Mouse (Mus musculus): Measurements from ENCODE around the gene Fndc9. TPM values are rescaled to one million over a fixed set of nuclear protein-coding genes. Genes with fewer than 3 reads are reported as not detected.

Fndc9 gene
- polyA plus RNA-seq, 1 experiment from 2014 or later: not detected

DNA sequence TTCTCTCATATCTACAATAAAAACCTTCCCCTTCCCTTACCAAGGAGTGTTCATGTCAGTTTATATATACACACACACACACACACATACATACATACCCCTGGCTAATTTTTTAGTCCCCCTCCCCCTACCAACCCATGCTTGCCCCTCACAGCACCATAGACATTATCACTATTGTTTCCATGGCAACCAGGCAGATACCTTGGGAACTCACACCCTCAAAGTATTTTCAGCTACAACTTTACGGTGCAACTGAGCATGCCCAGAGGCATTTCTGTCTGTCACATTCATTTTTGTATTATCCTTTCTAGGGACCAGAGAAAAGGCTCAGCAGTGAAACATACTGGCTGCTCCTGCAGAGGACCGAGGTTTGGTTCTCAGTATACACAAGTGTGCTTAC lies 15.1 kb upstream of the Fndc9 start:
- Histone ChIP-seq H3K4me3 (ENCODE audit: low read depth, low read length) (no peak overlapping the region), H3K27ac (ENCODE audit: low read depth, low read length) (no peak overlapping the region), H3K4me2 (no peak overlapping the region), H3K9ac (ENCODE audit: low read depth, low read length) (no peak overlapping the region), H3K27me3 (replicated peaks; ENCODE audit: control insufficient read depth, insufficient read depth, low read length) (no peaks in the 10 kb centered on the region), H3K9me3 (ENCODE audit: control insufficient read depth, low read length) (no peaks in the 10 kb centered on the region), H3K36me3 (ENCODE audit: control insufficient read depth, insufficient read depth, low read length) (no peaks in the 10 kb centered on the region), H3K4me1 (replicated peaks; ENCODE audit: control insufficient read depth, insufficient read depth, low read length) (peaks cover under 1% of the 10 kb centered on the region; the same call in 1 of the 2 replicates)
- no peak for ATAC-seq (replicated peaks; ENCODE audit: low FRiP score)
- DNase-seq (ENCODE audit: low spot score): no peak
- WGBS: 80% methylated on average over 2 of the region's 2 CpGs

DNA sequence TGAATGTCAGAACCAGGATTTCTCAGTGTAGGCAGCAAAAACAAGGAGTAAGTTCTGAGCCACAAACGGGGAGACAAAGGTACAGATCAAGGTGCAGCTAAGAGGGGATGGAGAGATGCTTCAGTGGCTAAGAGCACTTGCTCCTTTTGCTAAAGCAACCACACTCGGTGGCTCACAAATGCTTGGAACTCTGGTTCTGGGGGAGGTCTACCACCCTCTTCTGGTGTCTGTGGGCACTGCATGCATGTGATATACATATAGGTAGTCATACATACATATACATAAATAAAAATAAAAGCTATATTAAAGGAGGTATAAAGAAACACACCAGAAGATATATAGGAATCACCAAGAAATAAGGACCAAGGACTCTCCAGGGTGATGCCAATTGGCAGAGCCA lies 11.8 kb upstream of the Fndc9 start:
- DNase-seq (ENCODE audit: low spot score) (no peak), ATAC-seq (replicated peaks; ENCODE audit: low FRiP score) (no peak)
- H3K4me2 ChIP-seq: no peak overlapping the region
- H3K4me1 ChIP-seq (replicated peaks; ENCODE audit: control insufficient read depth, insufficient read depth, low read length): no peaks in the 10 kb centered on the region
- 66% methylated on average over 2 of the region's 2 CpGs for WGBS
- no peaks in the 10 kb centered on the region for H3K27me3 ChIP-seq (replicated peaks; ENCODE audit: control insufficient read depth, insufficient read depth, low read length)
- H3K9me3 ChIP-seq (ENCODE audit: control insufficient read depth, low read length): no peaks in the 10 kb centered on the region
- no peak overlapping the region for H3K4me3 ChIP-seq (ENCODE audit: low read depth, low read length)
- no peaks in the 10 kb centered on the region for H3K36me3 ChIP-seq (ENCODE audit: control insufficient read depth, insufficient read depth, low read length)
- no peak overlapping the region for H3K27ac ChIP-seq (ENCODE audit: low read depth, low read length)
- no peak overlapping the region for H3K9ac ChIP-seq (ENCODE audit: low read depth, low read length)

DNA sequence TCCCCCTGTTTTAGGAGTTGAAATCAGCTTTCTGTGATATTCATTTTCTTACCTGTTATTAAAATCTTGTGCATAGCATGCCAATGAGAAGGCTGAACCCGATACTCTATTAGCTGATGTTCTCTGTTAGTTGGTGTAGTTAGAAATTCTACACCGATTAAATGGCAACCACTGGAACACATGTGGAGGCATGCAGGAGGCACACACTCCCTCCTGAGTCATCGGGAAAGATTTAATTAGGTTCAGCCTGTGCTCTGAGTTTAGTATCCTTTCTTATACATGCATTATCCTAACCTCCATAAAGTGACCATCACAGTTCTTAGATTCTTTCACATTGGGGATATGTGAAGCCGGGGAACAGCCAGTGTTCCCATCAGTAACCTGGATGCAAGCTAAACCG lies 10.0 kb upstream of the Fndc9 start:
- no peak for ATAC-seq (replicated peaks; ENCODE audit: low FRiP score)

DNA sequence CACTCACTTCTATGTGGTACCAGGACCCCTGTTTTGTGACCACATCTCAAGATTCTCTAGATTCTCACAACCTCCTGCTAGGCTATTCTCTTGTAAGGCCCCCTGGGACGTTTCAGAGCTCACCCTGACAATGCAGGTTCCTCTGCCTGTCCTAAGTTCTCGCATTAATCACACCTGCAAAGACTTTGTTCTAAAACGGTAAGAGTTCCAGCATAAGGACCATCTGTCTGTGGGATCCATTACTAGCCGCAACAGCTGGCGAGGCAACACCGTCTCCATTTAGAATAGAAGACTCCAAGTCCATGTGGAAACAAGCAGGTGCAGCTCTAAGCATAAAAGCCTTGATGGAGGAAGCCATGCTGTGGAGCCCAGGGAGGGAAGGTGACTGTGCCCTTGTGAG lies 5.1 kb upstream of the Fndc9 start:
- Histone ChIP-seq H3K9me3 (ENCODE audit: control insufficient read depth, low read length) (no peaks in the 10 kb centered on the region), H3K9ac (ENCODE audit: low read depth, low read length) (no peak overlapping the region), H3K27me3 (replicated peaks; ENCODE audit: control insufficient read depth, insufficient read depth, low read length) (no peaks in the 10 kb centered on the region), H3K4me1 (replicated peaks; ENCODE audit: control insufficient read depth, insufficient read depth, low read length) (no peaks in the 10 kb centered on the region), H3K4me2 (no peak overlapping the region), H3K36me3 (ENCODE audit: control insufficient read depth, insufficient read depth, low read length) (no peaks in the 10 kb centered on the region), H3K4me3 (ENCODE audit: low read depth, low read length) (no peak overlapping the region), H3K27ac (ENCODE audit: low read depth, low read length) (no peak overlapping the region)
- ATAC-seq (replicated peaks; ENCODE audit: low FRiP score): no peak
- no peak for DNase-seq (ENCODE audit: low spot score)
- WGBS: 66% methylated on average over 6 of the region's 6 CpGs

More for the DNA sequence above, 10.0 kb upstream of the Fndc9 start:
- Histone ChIP-seq H3K9me3 (ENCODE audit: control insufficient read depth, low read length) (no peaks in the 10 kb centered on the region), H3K9ac (ENCODE audit: low read depth, low read length) (no peak overlapping the region), H3K4me1 (replicated peaks; ENCODE audit: control insufficient read depth, insufficient read depth, low read length) (no peaks in the 10 kb centered on the region), H3K27me3 (replicated peaks; ENCODE audit: control insufficient read depth, insufficient read depth, low read length) (no peaks in the 10 kb centered on the region), H3K27ac (ENCODE audit: low read depth, low read length) (no peak overlapping the region), H3K36me3 (ENCODE audit: control insufficient read depth, insufficient read depth, low read length) (no peaks in the 10 kb centered on the region), H3K4me2 (no peak overlapping the region), H3K4me3 (ENCODE audit: low read depth, low read length) (no peak overlapping the region)
- 87% methylated on average over 5 of the region's 5 CpGs for WGBS
- no peak for DNase-seq (ENCODE audit: low spot score)

DNA sequence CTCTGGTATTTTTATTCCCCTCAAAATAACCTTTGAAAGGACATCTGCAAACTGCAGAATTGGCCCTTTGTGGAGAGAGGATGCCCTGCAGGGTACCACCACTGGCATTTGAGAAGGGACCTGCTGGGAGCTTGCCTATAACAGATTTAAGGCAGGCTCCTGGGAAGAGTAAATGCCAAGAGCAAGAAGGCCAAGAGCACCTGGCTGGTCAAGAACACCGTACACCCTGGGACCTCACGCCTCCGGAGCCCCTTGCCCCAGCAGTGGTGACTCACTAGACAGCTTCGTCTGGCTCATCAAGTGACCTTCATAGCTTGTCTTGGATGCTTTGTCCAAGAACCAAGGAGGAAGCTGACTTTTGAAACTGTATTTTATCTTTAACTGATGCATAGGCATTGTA lies 2.5 kb upstream of the Fndc9 start:
- 88% methylated on average over 4 of the region's 4 CpGs for whole genome bisulfite sequencing
- H3K9me3 ChIP-seq (ENCODE audit: control insufficient read depth, low read length): no peaks in the 10 kb centered on the region
- no peak overlapping the region for H3K9ac ChIP-seq (ENCODE audit: low read depth, low read length)
- H3K4me3 ChIP-seq (ENCODE audit: low read depth, low read length): no peak overlapping the region
- H3K27me3 ChIP-seq (replicated peaks; ENCODE audit: control insufficient read depth, insufficient read depth, low read length): no peaks in the 10 kb centered on the region
- no peak for DNase-seq (ENCODE audit: low spot score)
- no peaks in the 10 kb centered on the region for H3K36me3 ChIP-seq (ENCODE audit: control insufficient read depth, insufficient read depth, low read length)
- no peak overlapping the region for H3K4me2 ChIP-seq
- no peaks in the 10 kb centered on the region for H3K4me1 ChIP-seq (replicated peaks; ENCODE audit: control insufficient read depth, insufficient read depth, low read length)
- no peak for ATAC-seq (replicated peaks; ENCODE audit: low FRiP score)
- H3K27ac ChIP-seq (ENCODE audit: low read depth, low read length): no peak overlapping the region

DNA sequence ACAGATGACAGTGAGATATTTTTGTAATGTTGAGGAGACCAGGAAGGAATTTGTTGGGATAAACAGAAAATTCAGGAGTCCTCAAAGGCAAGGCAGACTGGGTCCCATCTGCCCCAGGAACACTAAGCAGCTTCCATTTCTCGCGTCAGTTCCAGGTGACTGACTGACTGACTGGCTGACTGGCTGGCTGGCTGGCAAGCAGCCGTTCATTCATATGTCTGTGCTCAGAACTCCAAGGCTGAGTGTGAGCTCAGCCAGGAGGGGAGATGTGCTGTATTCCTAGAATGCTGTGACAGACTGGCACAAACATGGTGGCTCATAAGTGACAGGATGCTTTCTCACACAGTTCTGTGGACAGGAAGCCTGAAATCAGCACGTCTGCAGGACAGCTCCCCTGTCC lies 1.4 kb upstream of the Fndc9 start:
- WGBS: 81% methylated on average over 4 of the region's 4 CpGs
- no peak for DNase-seq (ENCODE audit: low spot score)
- no peaks in the 10 kb centered on the region for H3K9me3 ChIP-seq (ENCODE audit: control insufficient read depth, low read length)
- no peaks in the 10 kb centered on the region for H3K36me3 ChIP-seq (ENCODE audit: control insufficient read depth, insufficient read depth, low read length)
- no peak overlapping the region for H3K4me3 ChIP-seq (ENCODE audit: low read depth, low read length)
- no peak overlapping the region for H3K4me2 ChIP-seq
- H3K9ac ChIP-seq (ENCODE audit: low read depth, low read length): no peak overlapping the region
- no peaks in the 10 kb centered on the region for H3K27me3 ChIP-seq (replicated peaks; ENCODE audit: control insufficient read depth, insufficient read depth, low read length)
- H3K4me1 ChIP-seq (replicated peaks; ENCODE audit: control insufficient read depth, insufficient read depth, low read length): no peaks in the 10 kb centered on the region
- ATAC-seq (replicated peaks; ENCODE audit: low FRiP score): no peak
- no peak overlapping the region for H3K27ac ChIP-seq (ENCODE audit: low read depth, low read length)

DNA sequence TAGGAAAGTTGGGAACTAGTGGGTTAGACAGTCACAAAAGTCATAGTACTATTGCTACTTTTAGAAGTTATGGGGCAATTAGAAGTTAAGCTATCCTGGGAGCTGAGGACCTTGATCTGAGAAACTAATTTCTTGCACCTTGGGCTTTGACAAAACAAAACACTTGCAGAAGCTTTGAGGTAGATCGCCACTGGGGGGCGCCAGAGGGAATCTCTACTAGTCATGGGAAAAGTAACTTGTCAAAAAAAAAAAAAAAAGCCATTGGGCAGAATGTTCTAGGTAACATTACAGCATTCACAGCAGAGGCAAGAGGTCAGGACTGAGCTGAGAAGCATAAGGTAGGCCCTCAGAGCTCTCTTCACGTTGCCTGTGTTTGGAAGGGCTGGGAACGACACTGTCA lies 1.6 kb downstream of the Fndc9 start:
- H3K36me3 ChIP-seq (ENCODE audit: control insufficient read depth, insufficient read depth, low read length): no peaks in the 10 kb centered on the region
- peak; percentile 67 for DNase-seq (ENCODE audit: low spot score)
- whole genome bisulfite sequencing: 42% methylated on average over 4 of the region's 4 CpGs
- H3K4me3 ChIP-seq (ENCODE audit: low read depth, low read length): no peak overlapping the region
- H3K9me3 ChIP-seq (ENCODE audit: control insufficient read depth, low read length): no peaks in the 10 kb centered on the region
- no peaks in the 10 kb centered on the region for H3K27me3 ChIP-seq (replicated peaks; ENCODE audit: control insufficient read depth, insufficient read depth, low read length)
- no peak overlapping the region for H3K4me2 ChIP-seq
- H3K27ac ChIP-seq (ENCODE audit: low read depth, low read length): no peak overlapping the region
- H3K9ac ChIP-seq (ENCODE audit: low read depth, low read length): no peak overlapping the region
- ATAC-seq (replicated peaks; ENCODE audit: low FRiP score): no peak
- peaks cover 8% of the 10 kb centered on the region for H3K4me1 ChIP-seq (replicated peaks; ENCODE audit: control insufficient read depth, insufficient read depth, low read length)

DNA sequence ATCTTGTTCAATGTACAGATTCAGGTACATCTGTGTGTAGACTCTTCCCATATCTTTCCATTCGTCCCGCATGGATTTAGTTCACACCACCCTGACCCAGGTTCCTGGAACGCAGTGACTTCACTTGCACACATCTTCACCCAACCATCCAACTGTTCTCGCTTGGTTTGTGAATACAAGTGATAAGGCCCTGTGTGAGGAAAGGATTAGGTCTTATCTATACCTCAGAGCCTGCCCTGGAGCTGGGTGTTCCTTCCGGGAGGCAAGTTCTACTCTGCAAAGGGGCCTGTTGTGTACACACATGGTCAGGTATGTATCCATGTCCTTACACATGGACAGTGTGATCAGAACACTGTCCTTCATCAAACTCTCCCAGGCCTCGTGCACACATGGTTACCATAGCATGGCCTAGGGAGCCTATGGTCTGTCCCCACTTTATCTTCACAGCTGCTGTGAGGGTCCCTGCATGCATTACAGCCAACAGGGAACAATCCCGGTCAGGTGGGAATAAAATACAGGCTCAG lies 5.9 kb downstream of the Fndc9 start:
- 0 out of 2 replicates have a peak overlapping the region, but pooled peaks have one; percentile 1 for H3K4me2 ChIP-seq
- no peak for DNase-seq (ENCODE audit: low spot score)
- H3K27ac ChIP-seq (ENCODE audit: low read depth, low read length): no peak overlapping the region
- H3K4me1 ChIP-seq (replicated peaks; ENCODE audit: control insufficient read depth, insufficient read depth, low read length): peaks cover 10% of the 10 kb centered on the region
- H3K36me3 ChIP-seq (ENCODE audit: control insufficient read depth, insufficient read depth, low read length): no peaks in the 10 kb centered on the region
- no peaks in the 10 kb centered on the region for H3K9me3 ChIP-seq (ENCODE audit: control insufficient read depth, low read length)
- WGBS: 56% methylated on average over 7 of the region's 7 CpGs
- H3K4me3 ChIP-seq (ENCODE audit: low read depth, low read length): no peak overlapping the region
- no peak overlapping the region for H3K9ac ChIP-seq (ENCODE audit: low read depth, low read length)
- no peaks in the 10 kb centered on the region for H3K27me3 ChIP-seq (replicated peaks; ENCODE audit: control insufficient read depth, insufficient read depth, low read length)
- ATAC-seq (replicated peaks; ENCODE audit: low FRiP score): peak; percentile 97

DNA sequence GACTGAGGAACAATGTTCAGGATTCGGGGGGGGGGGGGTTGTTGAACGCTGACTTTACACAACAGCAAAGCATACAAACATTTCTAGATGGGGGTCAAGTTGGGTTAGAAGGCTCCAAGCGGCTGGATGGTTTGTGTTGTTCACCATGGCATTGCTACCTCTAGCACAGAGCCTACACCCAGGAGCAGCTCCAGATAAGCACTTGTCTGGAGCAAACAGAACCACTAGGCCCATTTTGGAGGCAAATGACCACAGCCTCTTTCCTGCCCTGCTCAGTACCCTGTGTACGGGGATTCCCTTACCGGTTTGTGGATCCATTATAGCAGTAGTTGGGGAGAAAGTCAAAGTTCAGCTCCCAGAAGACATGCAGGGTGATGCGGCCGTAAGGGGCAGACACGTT lies 6.7 kb downstream of the Fndc9 start:
- H3K4me1 ChIP-seq (replicated peaks; ENCODE audit: control insufficient read depth, insufficient read depth, low read length): peaks cover 10% of the 10 kb centered on the region
- DNase-seq (ENCODE audit: low spot score) (no peak), ATAC-seq (replicated peaks; ENCODE audit: low FRiP score) (peak; percentile 29; the same call in 1 of the 2 replicates)
- H3K36me3 ChIP-seq (ENCODE audit: control insufficient read depth, insufficient read depth, low read length): no peaks in the 10 kb centered on the region
- no peak overlapping the region for H3K4me3 ChIP-seq (ENCODE audit: low read depth, low read length)
- H3K27me3 ChIP-seq (replicated peaks; ENCODE audit: control insufficient read depth, insufficient read depth, low read length): no peaks in the 10 kb centered on the region
- no peak overlapping the region for H3K27ac ChIP-seq (ENCODE audit: low read depth, low read length)
- H3K9ac ChIP-seq (ENCODE audit: low read depth, low read length): no peak overlapping the region
- H3K9me3 ChIP-seq (ENCODE audit: control insufficient read depth, low read length): no peaks in the 10 kb centered on the region
- WGBS: 84% methylated on average over 8 of the region's 8 CpGs
- no peak overlapping the region for H3K4me2 ChIP-seq
